ENCODE assay signal across 8 mouse cellular contexts in genomic region chr11:87426450-87427250, GRCm38 (mm10). TPM values are rescaled to one million over a fixed set of nuclear protein-coding genes. Genes with fewer than 3 reads are reported as not detected.
DNase-seq lines count a peak whose midpoint lies in the region; ATAC-seq and TF ChIP-seq lines count a peak whose summit lies in the region.
"Not testable (repeated sequence)": the region's sequence is repeated elsewhere in the genome, so short reads cannot be mapped to it uniquely, and the experiment has no call there.

No protein-coding gene starts in this region.

- H3K4me2 ChIP-seq in lung, embryonic 15.5 days, result peak overlapping the region; percentile 54

- H3K36me3 ChIP-seq in hindbrain, embryonic 10.5 days; lung, embryonic 15.5 days: not testable (repeated sequence)

- H3K4me3 ChIP-seq in hindbrain, embryonic 10.5 days, result peak overlapping the region; percentile 50
- peak overlapping the region; percentile 39 for H3K4me3 ChIP-seq in lung, embryonic 15.5 days
- not testable (repeated sequence) for H3K4me3 ChIP-seq in olfactory bulb, adult 2 months (ENCODE audit: insufficient read depth, low read depth, low read length)

- TF ChIP-seq CTCF in olfactory bulb, adult 2 months (IDR thresholded peaks at IDR 0.05; ENCODE audit: insufficient read depth, low read depth, low read length), result not testable (repeated sequence)

- peak; percentile 95 for TF ChIP-seq POLR2A in olfactory bulb, adult 2 months (IDR thresholded peaks at IDR 0.05; ENCODE audit: insufficient read depth, low read depth, low read length)

- peak overlapping the region; percentile 95 for H3K27ac ChIP-seq in hindbrain, embryonic 10.5 days
- H3K27ac ChIP-seq in lung, embryonic 15.5 days, result peak overlapping the region; percentile 76
- H3K27ac ChIP-seq in olfactory bulb, adult 2 months (ENCODE audit: insufficient read depth, low read depth, low read length), result not testable (repeated sequence)

- H3K9ac ChIP-seq in lung, embryonic 15.5 days, result not testable (repeated sequence)

- not testable (repeated sequence) for H3K9me3 ChIP-seq in hindbrain, embryonic 10.5 days; lung, embryonic 15.5 days

- H3K27me3 ChIP-seq in hindbrain, embryonic 10.5 days (ENCODE audit: insufficient read depth, poor library complexity, severe bottlenecking); lung, embryonic 15.5 days: not testable (repeated sequence)

- peaks cover 10% of the 10 kb centered on the region for H3K4me1 ChIP-seq in hindbrain, embryonic 10.5 days (replicated peaks)
- H3K4me1 ChIP-seq in lung, embryonic 15.5 days, result peaks cover 20% of the 10 kb centered on the region; the same call in 1 of the 2 replicates
- not testable (repeated sequence) for H3K4me1 ChIP-seq in olfactory bulb, adult 2 months (ENCODE audit: control insufficient read depth, insufficient read depth, low read length)

- peak; percentile 89 for ATAC-seq in frontal cortex, adult (ENCODE audit: low TSS enrichment)
- peak; percentile 88 for ATAC-seq in lung, embryonic 15.5 days (ENCODE audit: borderline replicate concordance, extremely low read depth, low FRiP score, low TSS enrichment)

- peak; percentile 99 for DNase-seq in MEL-GATA-1-ER (ENCODE audit: extremely low read depth, low read depth)
- DNase-seq in cerebellum, adult 9-10 months, result peak; percentile 92
- DNase-seq in hindbrain, embryonic 10.5 days (ENCODE audit: low spot score), result peak; percentile 76
- peak; percentile 89 for DNase-seq in layer of hippocampus, adult 9-10 months (ENCODE audit: low spot score)
- DNase-seq in thymus, adult 18-20 months, result peak; percentile 71 to 88

- 2% methylated on average over 24 of the region's 24 CpGs for WGBS in hindbrain, embryonic 10.5 days
- under 1% methylated on average over 24 of the region's 24 CpGs for WGBS in lung, embryonic 15.5 days
- WGBS in olfactory bulb, adult 2 months, result 2% methylated on average over 24 of the region's 24 CpGs

RNA-seq across cellular contexts. Expression of gene Tex14, which starts 21.8 kb away (rescaled TPM):
- polyA plus RNA-seq in hindbrain, embryonic 10.5 days (2016; fragmentation: Nextera tagmentation; extraction: Ambion mirVana), result not detected in 2 replicates
- polyA plus RNA-seq in lung, embryonic 15.5 days (2015; fragmentation: Nextera tagmentation; extraction: Ambion mirVana), result 0.46 and 0.54 TPM in 2 replicates
- polyA plus RNA-seq in olfactory bulb, adult 2 months (2012; ENCODE audit: insufficient read depth, insufficient read length, low replicate concordance, missing spikeins), result not detected in 2 replicates

RNA-seq across cellular contexts. Expression of gene Rad51c, which starts 21.9 kb away (rescaled TPM):
- 12.3 and 13.6 TPM in 2 replicates for polyA plus RNA-seq in hindbrain, embryonic 10.5 days (2016; fragmentation: Nextera tagmentation; extraction: Ambion mirVana)
- polyA plus RNA-seq in lung, embryonic 15.5 days (2015; fragmentation: Nextera tagmentation; extraction: Ambion mirVana), result 9.0 and 11.3 TPM in 2 replicates
- not detected in 2 replicates for polyA plus RNA-seq in olfactory bulb, adult 2 months (2012; ENCODE audit: insufficient read depth, insufficient read length, low replicate concordance, missing spikeins)
